Mouse (Mus musculus): ENCODE measurements around the gene Vmn1r4. TPM values are rescaled to one million over a fixed set of nuclear protein-coding genes. Genes with fewer than 3 reads are reported as not detected.

The Vmn1r4 gene
- 0.10 TPM for polyA plus RNA-seq (2021)

- in situ Hi-C loops (cut with MboI; ENCODE audit: low pct_unique_long_range_greater_than_20kb), result loop anchor here (10.0 kb wide), 1 partner anchor 611 kb away; the partner anchor contains the start of gene Ppm1k
- ChIA-PET CTCF (interaction anchor here (1.5 to 1.9 kb wide), 2 partner anchors 15 to 24 kb away, joined by 3 to 6 read pairs; no protein-coding TSS in a partner anchor), POLR2A (interaction anchor here (1.0 kb wide), 1 partner anchor 126 kb away, joined by 3 read pairs; the partner anchor contains the start of gene Kbtbd2)
- peak; percentile 75 for DNase-seq (ENCODE audit: low read depth, low spot score)
- TF ChIP-seq CTCF (IDR thresholded peaks at IDR 0.05), result no peak
- no peaks in the 10 kb centered on the region for H3K27me3 ChIP-seq
- peak; percentile 87 for ATAC-seq
These were observed at the start of gene Vmn1r4, which contains the start of gene Nt5c3 for GRCm38 (mm10) chr6:56923726-56924707. Gene Vmn1r4 (plus strand): TSS chr6:56924015. Gene Nt5c3 (minus strand): TSS chr6:56923932.

- ATAC-seq, result no peak
- no peak for TF ChIP-seq CTCF (IDR thresholded peaks at IDR 0.05)
- in situ Hi-C loops (cut with MboI; ENCODE audit: low pct_unique_long_range_greater_than_20kb), result no loop called here
- ChIA-PET POLR2A (no interaction called here), CTCF (no interaction called here)
- no peaks in the 10 kb centered on the region for H3K27me3 ChIP-seq
- DNase-seq (ENCODE audit: low read depth, low spot score), result no peak
These were observed 46.9 kb upstream of the Vmn1r4 start for GRCm38 (mm10) chr6:56876870-56877269.

DNA sequence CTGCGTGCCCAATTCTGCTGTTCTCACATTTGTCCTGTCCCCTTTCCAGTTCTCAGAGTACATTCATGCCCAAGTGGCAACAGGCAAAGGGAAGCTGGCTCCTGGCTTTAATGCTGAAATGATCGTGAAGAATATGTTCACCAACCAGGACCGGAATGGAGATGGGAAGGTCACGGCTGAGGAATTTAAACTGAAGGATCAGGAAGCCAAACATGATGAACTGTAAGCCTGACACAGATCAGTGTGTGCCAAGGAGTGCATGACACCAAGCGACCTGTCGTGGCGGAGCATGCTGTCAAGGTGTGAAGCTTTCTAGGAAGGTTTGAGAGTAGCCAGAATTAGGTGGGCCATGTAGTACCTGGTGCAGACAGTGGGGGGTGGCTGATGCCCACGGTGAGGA, 45.8 kb upstream of the Vmn1r4 start:
- ATAC-seq (no peak), DNase-seq (ENCODE audit: low read depth, low spot score) (no peak)
- TF ChIP-seq CTCF (IDR thresholded peaks at IDR 0.05), result no peak
- no peaks in the 10 kb centered on the region for H3K27me3 ChIP-seq
- POLR2A ChIA-PET, result no interaction called here
- CTCF ChIA-PET, result no interaction called here
- in situ Hi-C loops (cut with MboI; ENCODE audit: low pct_unique_long_range_greater_than_20kb), result no loop called here

DNA sequence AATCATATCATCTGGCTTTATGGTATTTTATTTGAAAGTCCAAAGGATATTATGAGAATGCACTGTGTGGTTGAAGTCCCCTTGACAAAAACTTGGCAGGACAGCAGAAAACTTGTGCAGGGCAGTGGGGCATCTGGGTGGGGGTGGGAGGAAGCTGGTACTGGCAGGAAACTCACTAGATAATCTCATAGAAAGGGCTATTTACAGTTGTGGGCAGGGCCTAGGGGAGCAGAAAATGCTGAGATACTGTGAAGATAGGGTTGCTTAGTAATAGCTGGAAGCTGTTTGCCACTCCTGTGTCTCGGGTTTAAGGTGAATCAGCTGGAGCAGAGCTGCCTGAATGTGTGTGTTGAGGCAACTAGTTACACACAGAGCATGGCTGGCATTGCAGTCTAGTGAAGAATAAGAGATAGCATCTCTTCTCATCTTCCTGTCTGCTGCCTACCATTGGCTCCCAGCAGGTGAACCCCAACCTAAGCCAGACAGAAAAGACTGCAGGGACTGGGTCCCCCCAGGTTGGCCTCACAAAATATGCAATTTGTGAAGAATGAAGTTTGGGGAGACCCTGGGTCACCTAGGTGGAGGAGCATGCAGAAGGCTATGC, 44.4 kb upstream of the Vmn1r4 start:
- CTCF ChIA-PET, result interaction anchor here (0.7 kb wide), 1 partner anchor 8 kb away, joined by 3 read pairs; no protein-coding TSS in a partner anchor

GRCm38 (mm10) chr6:56888561-56888960, 35.3 kb upstream of the Vmn1r4 start:
- ChIA-PET POLR2A (no interaction called here), CTCF (interaction anchor here (1.5 kb wide), 1 partner anchor 8 kb away, joined by 3 read pairs; no protein-coding TSS in a partner anchor)
- ATAC-seq (no peak), DNase-seq (ENCODE audit: low read depth, low spot score) (no peak)
- in situ Hi-C loops (cut with MboI; ENCODE audit: low pct_unique_long_range_greater_than_20kb), result no loop called here
- TF ChIP-seq CTCF (IDR thresholded peaks at IDR 0.05), result no peak
- H3K27me3 ChIP-seq, result no peaks in the 10 kb centered on the region

More for the DNA sequence above, 44.4 kb upstream of the Vmn1r4 start:
- DNase-seq (ENCODE audit: low read depth, low spot score), result no peak
- no peak for TF ChIP-seq CTCF (IDR thresholded peaks at IDR 0.05)
- H3K27me3 ChIP-seq, result no peaks in the 10 kb centered on the region
- in situ Hi-C loops (cut with MboI; ENCODE audit: low pct_unique_long_range_greater_than_20kb), result no loop called here
- ATAC-seq, result no peak
- POLR2A ChIA-PET, result interaction anchor here (1.0 kb wide), 1 partner anchor 36 kb away, joined by 3 read pairs; no protein-coding TSS in a partner anchor

DNA sequence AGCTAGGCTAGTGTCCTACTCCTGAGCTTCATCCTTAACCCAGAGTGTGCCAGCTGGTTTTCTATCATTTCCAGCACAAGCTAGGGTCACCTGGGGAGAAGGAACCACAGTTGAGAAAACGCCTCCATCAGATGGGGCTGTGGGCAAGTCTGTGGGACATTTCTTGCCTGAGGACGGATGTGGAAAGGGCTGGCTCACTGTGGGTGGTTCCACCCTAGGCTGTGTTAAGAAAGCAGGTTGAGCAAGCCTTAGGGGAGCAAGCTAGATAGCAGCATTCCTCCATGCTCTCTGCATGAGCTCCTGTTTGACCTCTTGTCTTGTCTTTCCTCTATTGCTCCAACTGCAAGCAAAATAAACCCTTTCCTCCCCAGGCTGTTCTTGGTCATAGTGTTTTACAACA, 33.1 kb upstream of the Vmn1r4 start:
- POLR2A ChIA-PET, result no interaction called here
- DNase-seq (ENCODE audit: low read depth, low spot score), result no peak
- no peak for TF ChIP-seq CTCF (IDR thresholded peaks at IDR 0.05)
- CTCF ChIA-PET, result no interaction called here
- no peaks in the 10 kb centered on the region for H3K27me3 ChIP-seq
- in situ Hi-C loops (cut with MboI; ENCODE audit: low pct_unique_long_range_greater_than_20kb), result no loop called here
- no peak for ATAC-seq

DNA sequence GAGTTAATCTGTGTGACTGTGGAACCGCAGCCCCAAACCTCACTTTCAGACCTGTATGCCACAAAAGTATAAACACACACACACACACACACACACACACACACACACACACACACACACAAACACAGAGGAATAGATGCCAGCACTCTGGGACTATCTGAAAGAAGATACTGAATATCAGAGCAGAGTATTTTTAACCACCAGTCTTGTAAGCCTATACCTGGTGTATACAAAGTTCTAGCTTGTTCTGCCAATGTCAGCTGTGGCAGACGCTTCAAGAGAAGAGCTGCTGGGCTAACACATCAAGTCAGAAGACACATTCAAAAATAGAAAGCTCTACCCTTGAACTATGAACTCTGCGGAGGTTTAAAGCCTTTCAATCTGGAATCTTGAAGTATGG, 24.2 kb upstream of the Vmn1r4 start:
- in situ Hi-C loops (cut with MboI; ENCODE audit: low pct_unique_long_range_greater_than_20kb), result no loop called here
- POLR2A ChIA-PET, result no interaction called here
- CTCF ChIA-PET, result interaction anchor here (1.2 to 4.0 kb wide), 5 partner anchors 9 to 78 kb away, joined by 3 to 16 read pairs (median 4); partner anchors contain the start of genes Nt5c3 and Vmn1r4
- no peak for TF ChIP-seq CTCF (IDR thresholded peaks at IDR 0.05)
- DNase-seq (ENCODE audit: low read depth, low spot score) (no peak), ATAC-seq (no peak)
- H3K27me3 ChIP-seq, result no peaks in the 10 kb centered on the region

- in situ Hi-C loops (cut with MboI; ENCODE audit: low pct_unique_long_range_greater_than_20kb), result no loop called here
- no peaks in the 10 kb centered on the region for H3K27me3 ChIP-seq
- DNase-seq (ENCODE audit: low read depth, low spot score) (no peak), ATAC-seq (no peak)
- POLR2A ChIA-PET, result no interaction called here
- no peak for TF ChIP-seq CTCF (IDR thresholded peaks at IDR 0.05)
- CTCF ChIA-PET, result interaction anchor here (1.0 to 4.0 kb wide), 2 partner anchors 15 to 19 kb away, joined by 3 to 16 read pairs; no protein-coding TSS in a partner anchor
These were observed 22.5 kb upstream of the Vmn1r4 start for GRCm38 (mm10) chr6:56901336-56901735.

DNA sequence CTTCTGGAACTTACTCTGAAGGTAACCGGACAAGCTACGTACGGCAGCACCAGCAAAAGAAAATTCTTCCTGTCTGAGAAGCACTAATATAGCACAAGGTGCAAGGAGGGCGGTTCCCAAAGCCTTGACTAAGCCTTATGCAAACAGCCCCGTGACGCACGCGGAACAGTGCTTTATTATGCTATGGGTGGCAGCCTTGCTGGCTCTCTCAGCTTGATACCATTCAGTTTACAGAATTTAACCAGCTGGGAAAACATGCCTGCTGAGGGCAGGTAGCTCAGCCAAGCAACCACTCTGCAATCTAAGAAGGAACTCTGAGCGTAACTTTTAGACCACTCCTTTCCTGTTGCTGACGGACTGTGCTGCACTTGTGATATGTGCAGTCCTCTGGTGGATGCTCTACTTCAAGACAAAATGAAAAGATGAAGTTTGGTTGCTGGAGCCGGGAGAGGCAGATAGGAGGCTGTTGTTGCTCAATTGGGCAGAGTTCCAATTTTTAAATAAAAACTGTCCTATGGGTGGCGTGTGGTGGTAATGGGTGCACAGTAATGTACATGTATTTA, 21.9 kb upstream of the Vmn1r4 start:
- no peak for TF ChIP-seq CTCF (IDR thresholded peaks at IDR 0.05)
- ChIA-PET CTCF (interaction anchor here (1.0 to 4.0 kb wide), 2 partner anchors 15 to 18 kb away, joined by 3 to 16 read pairs; no protein-coding TSS in a partner anchor), POLR2A (no interaction called here)
- H3K27me3 ChIP-seq, result no peaks in the 10 kb centered on the region
- peak; percentile 65 for ATAC-seq
- in situ Hi-C loops (cut with MboI; ENCODE audit: low pct_unique_long_range_greater_than_20kb), result no loop called here
- DNase-seq (ENCODE audit: low read depth, low spot score), result no peak

All from Patski (cell line).